In the genomic region with DNA sequence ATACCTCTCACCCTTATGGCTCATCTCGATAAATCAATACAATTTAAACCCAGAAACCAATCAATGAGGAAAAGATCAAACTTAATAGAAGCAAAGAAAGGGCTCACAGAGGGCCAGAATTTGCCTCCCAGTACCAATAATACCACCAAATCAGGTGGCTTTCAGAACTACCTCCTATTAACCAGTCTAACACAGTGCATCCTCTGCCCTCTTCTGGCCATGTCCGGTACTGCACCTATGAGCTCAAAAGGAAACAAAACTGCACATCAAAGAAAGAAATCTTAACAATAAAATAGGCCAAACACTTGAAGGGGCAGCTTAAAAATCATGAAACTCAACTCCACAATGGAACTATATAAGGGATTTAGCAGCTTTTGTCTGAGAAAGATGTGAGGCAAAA, we compare ENCODE assay signal across 9 mouse cellular contexts. TPM values are rescaled to one million over a fixed set of nuclear protein-coding genes. Genes with fewer than 3 reads are reported as not detected.
DNase-seq lines count a peak whose midpoint lies in the region; ATAC-seq and TF ChIP-seq lines count a peak whose summit lies in the region.
"Not testable (repeated sequence)": the region's sequence is repeated elsewhere in the genome, so short reads cannot be mapped to it uniquely, and the experiment has no call there.
"Had no signal": no experiment of that assay in that cellular context is flagged by ENCODE, and none has a peak within 500 bp of the region (broad histone marks: within the 10 kb centered on the region; RNA-seq: fewer than 3 reads in every experiment).

No protein-coding gene starts in this region.

- H3K36me3 ChIP-seq in liver, embryonic 14.5 days (replicated peaks; ENCODE audit: control insufficient read depth, insufficient read depth, low read depth), result not testable (repeated sequence)

- TF ChIP-seq EP300 in liver, embryonic 14.5 days (IDR thresholded peaks at IDR 0.05; ENCODE audit: low read depth), result not testable (repeated sequence)

- peak; percentile 14 for DNase-seq in CD4-positive helper T cell, adult 2 months (ENCODE audit: low read depth, low spot score)
- DNase-seq in cerebellum, adult 18-20 months, result peak; percentile 72 to 77
- DNase-seq in frontal cortex, adult 2 months (ENCODE audit: extremely low spot score in 1 of 2, low spot score in 1 of 2), result peak; percentile 48 to 82
- DNase-seq in heart, postnatal 36 days, result peak; percentile 65 to 82
- DNase-seq in layer of hippocampus, adult 11-12 months (ENCODE audit: low spot score), result peak; percentile 83
- DNase-seq in liver, embryonic 14.5 days (ENCODE audit: low read depth in 3 of 3, low spot score in 3 of 3), result not testable (repeated sequence)
- DNase-seq in naive thymus-derived CD4-positive, alpha-beta T cell, adult 2 months (ENCODE audit: low read depth), result peak; percentile 7
- DNase-seq in spleen, postnatal 4 days (ENCODE audit: low spot score in 2 of 2), result peak; percentile 18 to 72

- WGBS in liver, embryonic 14.5 days (ENCODE audit: insufficient replicate concordance), result 0% methylated on average over 1 of the region's 2 CpGs

- H3K27me3 ChIP-seq in liver, embryonic 14.5 days (ENCODE audit: control insufficient read depth, insufficient read depth, low read length), result not testable (repeated sequence)

- not testable (repeated sequence) for H3K4me1 ChIP-seq in liver, embryonic 14.5 days (replicated peaks; ENCODE audit: control insufficient read depth in 2 of 2, insufficient read depth in 2 of 2, low read length in 1 of 2)

- TF ChIP-seq CTCF in liver, embryonic 14.5 days (IDR thresholded peaks at IDR 0.05; ENCODE audit: low read depth), result peak; percentile 55

- not testable (repeated sequence) for H3K9me3 ChIP-seq in liver, embryonic 14.5 days (ENCODE audit: control insufficient read depth, low read length)

- H3K4me2 ChIP-seq in liver, embryonic 14.5 days (ENCODE audit: low read depth), result not testable (repeated sequence)

- H3K9ac ChIP-seq in liver, embryonic 14.5 days (replicated peaks), result not testable (repeated sequence)

- not testable (repeated sequence) for ATAC-seq in liver, embryonic 14.5 days (ENCODE audit: insufficient read depth)

- H3K27ac ChIP-seq in liver, embryonic 14.5 days, result not testable (repeated sequence)

- not testable (repeated sequence) for H3K4me3 ChIP-seq in liver, embryonic 14.5 days (ENCODE audit: insufficient read depth in 1 of 2, low read depth in 2 of 2, low read length in 2 of 2)

- intact Hi-C loops in heart, postnatal 36 days (cut with DNase I), result not testable (repeated sequence)

RNA-seq across cellular contexts. Expression of gene Rtl8b, which starts 6.7 kb away (rescaled TPM):
- polyA plus RNA-seq in frontal cortex, adult 2 months (2012; rRNA removed), result 320 and 350 TPM in 2 replicates
- 10 to 100 TPM; 82.1 to 97.6 TPM for total RNA-seq in heart, postnatal 36 days (2021)
- polyA plus RNA-seq in liver, embryonic 14.5 days (2012; rRNA removed), result 6.7 and 7.9 TPM in 2 replicates
- 4.2 and 4.3 TPM in 2 replicates for polyA plus RNA-seq in liver, embryonic 14.5 days (2014; fragmentation: Nextera tagmentation; extraction: Ambion mirVana)

RNA-seq across cellular contexts. Expression of gene Rtl8a, which starts 33.5 kb away (rescaled TPM):
- 228 and 280 TPM in 2 replicates for polyA plus RNA-seq in frontal cortex, adult 2 months (2012; rRNA removed)
- total RNA-seq in heart, postnatal 36 days (2021), result 100 to 1,000 TPM; 138 to 140 TPM
- polyA plus RNA-seq in liver, embryonic 14.5 days (2012; rRNA removed), result 5.2 and 5.9 TPM in 2 replicates
- polyA plus RNA-seq in liver, embryonic 14.5 days (2014; fragmentation: Nextera tagmentation; extraction: Ambion mirVana), result 3.5 and 5.3 TPM in 2 replicates

RNA-seq across cellular contexts. Expression of gene 4930502E18Rik, which starts 47.7 kb away (rescaled TPM):
- 0.42 and 0.59 TPM in 2 replicates for polyA plus RNA-seq in frontal cortex, adult 2 months (2012; rRNA removed)
- not detected for total RNA-seq in heart, postnatal 36 days (2021)
- 0.03 and 0.06 TPM in 2 replicates for polyA plus RNA-seq in liver, embryonic 14.5 days (2012; rRNA removed)
- polyA plus RNA-seq in liver, embryonic 14.5 days (2014; fragmentation: Nextera tagmentation; extraction: Ambion mirVana), result not detected in 2 replicates
- polyA plus RNA-seq: macrophage had no signal

Comparison
In these comparisons a context has a peak if more than half of its experiments do, and no peak if none do; other contexts are left out.
1. RNA of gene Rtl8b, which starts 6.7 kb away (polyA plus RNA-seq): 320 to 350 TPM in frontal cortex, adult 2 months; 4.2 to 7.9 TPM in liver, embryonic 14.5 days; every median in the first group is over 10 times any median in the second.
2. RNA of gene Rtl8a, which starts 33.5 kb away (polyA plus RNA-seq): 228 to 280 TPM in frontal cortex, adult 2 months; 3.5 to 5.9 TPM in liver, embryonic 14.5 days; every median in the first group is over 10 times any median in the second.